Mouse (Mus musculus): Measurements from ENCODE around the gene Fam83c. TPM values are rescaled to one million over a fixed set of nuclear protein-coding genes. Genes with fewer than 3 reads are reported as not detected.

Gene Fam83c
- polyA plus RNA-seq (2014; fragmentation: Illumina TruSeq; extraction: RNeasy Lipid Tissue Mini Kit (QIAGEN cat#74804); ENCODE audit: low read depth, low replicate concordance): not detected

DNA sequence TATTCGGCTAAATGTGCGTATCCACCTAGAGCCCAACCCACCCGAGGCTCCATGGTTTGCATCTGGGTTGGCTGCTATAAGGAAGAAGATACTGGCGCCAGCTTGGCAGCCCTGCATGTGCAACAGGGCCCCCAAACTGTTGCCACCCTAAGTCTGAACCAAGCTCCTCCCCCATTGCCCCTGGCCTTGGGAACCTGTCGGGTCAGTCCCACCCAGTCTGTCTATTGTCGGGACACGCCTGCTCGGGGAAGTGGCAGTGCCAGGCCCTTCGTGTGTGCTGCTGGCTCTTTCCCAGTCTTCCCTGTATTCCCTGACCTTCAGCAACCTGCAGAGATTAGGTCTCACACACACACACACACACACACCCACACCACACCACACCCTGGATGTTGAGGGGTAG is at the start of gene Fam83c:
TSS of gene Fam83c (minus strand) at position 123 of the 400 bp plus-strand sequence.

DNA sequence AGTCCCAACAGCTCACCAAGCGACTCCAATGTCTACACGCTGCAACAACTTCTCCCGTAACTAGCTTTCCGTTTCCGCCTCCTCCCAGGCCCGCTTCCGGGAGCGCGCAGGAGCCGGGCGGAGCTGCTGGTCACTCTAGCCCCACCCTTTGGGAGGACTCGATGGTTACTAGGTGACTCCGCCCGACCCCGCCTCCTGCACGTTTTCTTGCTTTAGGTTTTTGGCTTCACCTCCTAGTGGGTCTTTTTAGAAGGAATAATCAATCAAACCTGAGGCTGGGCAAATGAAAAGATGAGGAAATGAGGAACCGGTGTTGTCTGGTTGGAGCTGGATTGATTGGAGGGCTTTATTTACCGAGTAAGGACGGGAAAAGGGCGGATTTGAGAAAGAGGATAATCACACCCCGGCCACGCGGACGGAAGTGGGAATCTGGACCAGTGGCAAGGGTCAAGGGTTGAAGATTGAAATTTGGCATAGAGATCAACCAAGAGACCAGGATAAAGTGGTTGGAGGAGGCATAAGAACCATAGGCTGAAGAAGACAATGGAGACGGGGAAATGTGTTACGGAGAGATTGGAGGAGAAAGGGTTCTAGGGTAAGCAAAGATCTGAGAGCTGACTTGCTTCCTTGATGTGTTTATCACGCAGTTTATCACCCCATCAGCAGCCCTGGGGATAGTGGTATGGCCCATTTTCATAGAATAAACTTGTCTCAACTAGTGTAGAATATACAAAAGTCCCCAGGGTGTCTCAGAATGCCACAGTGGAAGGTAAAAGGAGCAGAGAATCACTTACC is 7.8 kb downstream of the Fam83c start, which contains the start of gene Eif6:
TSS of gene Eif6 (minus strand) at position 296 of the 795 bp plus-strand sequence.

DNA sequence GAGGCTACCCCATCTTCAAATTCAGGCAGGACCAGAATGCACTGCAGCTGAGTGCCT is 15.4 kb downstream of the Fam83c start, which contains the start of gene BC029722:
TSS of gene BC029722 (minus strand) at position 35 of the 57 bp plus-strand sequence.

Other genes starting within 250 kb of the Fam83c start
- gene Gss, start 242.0 kb downstream of the Fam83c start, polyA plus RNA-seq (2014; fragmentation: Illumina TruSeq; extraction: RNeasy Lipid Tissue Mini Kit (QIAGEN cat#74804); ENCODE audit: low read depth, low replicate concordance): 19.2 TPM
- gene Myh7b, start 223.6 kb downstream of the Fam83c start, polyA plus RNA-seq (2014; fragmentation: Illumina TruSeq; extraction: RNeasy Lipid Tissue Mini Kit (QIAGEN cat#74804); ENCODE audit: low read depth, low replicate concordance): 0.06 TPM
- 91.8 TPM for gene Trpc4ap, start 142.5 kb downstream of the Fam83c start, polyA plus RNA-seq (2014; fragmentation: Illumina TruSeq; extraction: RNeasy Lipid Tissue Mini Kit (QIAGEN cat#74804); ENCODE audit: low read depth, low replicate concordance)
- 51.9 TPM for gene Edem2, start 105.4 kb downstream of the Fam83c start, polyA plus RNA-seq (2014; fragmentation: Illumina TruSeq; extraction: RNeasy Lipid Tissue Mini Kit (QIAGEN cat#74804); ENCODE audit: low read depth, low replicate concordance)
- gene Gm17581, start 99.0 kb downstream of the Fam83c start, polyA plus RNA-seq (2014; fragmentation: Illumina TruSeq; extraction: RNeasy Lipid Tissue Mini Kit (QIAGEN cat#74804); ENCODE audit: low read depth, low replicate concordance): not detected
- gene Procr, start 83.7 kb downstream of the Fam83c start, polyA plus RNA-seq (2014; fragmentation: Illumina TruSeq; extraction: RNeasy Lipid Tissue Mini Kit (QIAGEN cat#74804); ENCODE audit: low read depth, low replicate concordance): 10.4 TPM
- 0.06 TPM for gene Mmp24, start 59.5 kb downstream of the Fam83c start, polyA plus RNA-seq (2014; fragmentation: Illumina TruSeq; extraction: RNeasy Lipid Tissue Mini Kit (QIAGEN cat#74804); ENCODE audit: low read depth, low replicate concordance)
- 52.0 TPM for gene BC029722, start 15.4 kb downstream of the Fam83c start, polyA plus RNA-seq (2014; fragmentation: Illumina TruSeq; extraction: RNeasy Lipid Tissue Mini Kit (QIAGEN cat#74804); ENCODE audit: low read depth, low replicate concordance)
- 57.7 TPM for gene Eif6, start 7.9 kb downstream of the Fam83c start, polyA plus RNA-seq (2014; fragmentation: Illumina TruSeq; extraction: RNeasy Lipid Tissue Mini Kit (QIAGEN cat#74804); ENCODE audit: low read depth, low replicate concordance)
- 50.0 TPM for gene Uqcc1, start 95.5 kb upstream of the Fam83c start, polyA plus RNA-seq (2014; fragmentation: Illumina TruSeq; extraction: RNeasy Lipid Tissue Mini Kit (QIAGEN cat#74804); ENCODE audit: low read depth, low replicate concordance)
- gene Gm15557, start 105.9 kb upstream of the Fam83c start, polyA plus RNA-seq (2014; fragmentation: Illumina TruSeq; extraction: RNeasy Lipid Tissue Mini Kit (QIAGEN cat#74804); ENCODE audit: low read depth, low replicate concordance): not detected
- 0.42 TPM for gene Gdf5, start 110.5 kb upstream of the Fam83c start, polyA plus RNA-seq (2014; fragmentation: Illumina TruSeq; extraction: RNeasy Lipid Tissue Mini Kit (QIAGEN cat#74804); ENCODE audit: low read depth, low replicate concordance)
- 26.5 TPM for gene Cep250, start 121.6 kb upstream of the Fam83c start, polyA plus RNA-seq (2014; fragmentation: Illumina TruSeq; extraction: RNeasy Lipid Tissue Mini Kit (QIAGEN cat#74804); ENCODE audit: low read depth, low replicate concordance)
- 3.1 TPM for gene 6430550D23Rik, start 173.1 kb upstream of the Fam83c start, polyA plus RNA-seq (2014; fragmentation: Illumina TruSeq; extraction: RNeasy Lipid Tissue Mini Kit (QIAGEN cat#74804); ENCODE audit: low read depth, low replicate concordance)
- gene Ergic3, start 173.2 kb upstream of the Fam83c start, polyA plus RNA-seq (2014; fragmentation: Illumina TruSeq; extraction: RNeasy Lipid Tissue Mini Kit (QIAGEN cat#74804); ENCODE audit: low read depth, low replicate concordance): 199 TPM
- gene Fer1l4, start 218.1 kb upstream of the Fam83c start, polyA plus RNA-seq (2014; fragmentation: Illumina TruSeq; extraction: RNeasy Lipid Tissue Mini Kit (QIAGEN cat#74804); ENCODE audit: low read depth, low replicate concordance): 5.1 TPM
- 7.4 TPM for gene Spag4, start 230.3 kb upstream of the Fam83c start, polyA plus RNA-seq (2014; fragmentation: Illumina TruSeq; extraction: RNeasy Lipid Tissue Mini Kit (QIAGEN cat#74804); ENCODE audit: low read depth, low replicate concordance)